Mouse (Mus musculus): ENCODE data around the gene Hmcn2.

DNA sequence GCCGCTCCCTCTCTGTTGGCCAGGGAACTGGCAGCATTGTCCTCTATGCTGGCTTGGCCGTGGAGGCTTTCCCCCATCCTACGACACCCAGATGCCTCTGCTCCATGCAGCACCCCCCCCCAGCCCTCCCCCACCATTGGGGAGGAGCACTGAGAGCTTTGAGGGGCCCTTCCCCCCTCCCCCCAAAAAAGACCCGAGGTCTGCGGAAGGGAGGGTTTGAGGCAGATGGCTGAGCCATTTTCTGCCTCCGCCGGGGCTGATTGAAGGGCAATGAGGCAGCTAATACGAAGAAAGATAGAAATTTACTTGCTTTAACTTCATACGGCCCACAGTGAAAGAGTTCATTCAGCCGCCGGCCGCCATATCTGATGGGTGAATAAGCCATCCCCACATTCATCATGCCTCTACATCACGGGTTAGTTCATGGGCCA is 180.8 kb downstream of the Hmcn2 start:
- TF ChIP-seq CTCF (IDR thresholded peaks at IDR 0.05; ENCODE audit: control insufficient read depth, insufficient read depth, insufficient read length) (no peak), MYOG (IDR thresholded peaks at IDR 0.05; ENCODE audit: control insufficient read depth, extremely low read depth, insufficient read length) (no peak)

Data from C2C12 (cell line).